ENCODE assay signal across 8 mouse cellular contexts in genomic region chr9:83146446-83147188, GRCm38 (mm10). TPM values are rescaled to one million over a fixed set of nuclear protein-coding genes. Genes with fewer than 3 reads are reported as not detected.
DNase-seq lines count a peak whose midpoint lies in the region; ATAC-seq lines count a peak whose summit lies in the region.

Hmgn3 (minus strand) TSS chr9:83146685.

- no peaks in the 10 kb centered on the region for H3K36me3 ChIP-seq in hindbrain, embryonic 16.5 days (ENCODE audit: control insufficient read depth, insufficient read depth, low read length)

- H3K27me3 ChIP-seq in hindbrain, embryonic 16.5 days (replicated peaks; ENCODE audit: control insufficient read depth, insufficient read depth, low read length) = no peaks in the 10 kb centered on the region

- ATAC-seq in hindbrain, embryonic 16.5 days = peak; percentile 98

- peak within 1 kb of the TSS; percentile 98 for H3K4me2 ChIP-seq in hindbrain, embryonic 16.5 days (ENCODE audit: low read length)

- no peaks in the 10 kb centered on the region for H3K9me3 ChIP-seq in hindbrain, embryonic 16.5 days (ENCODE audit: control insufficient read depth, low read length)

- peak; percentile 85 for DNase-seq in ZHBTc4 (ENCODE audit: low read depth, low spot score)
- DNase-seq in cerebellum, postnatal 4 days (ENCODE audit: low spot score in 2 of 2) = peak; percentile 85 to 89
- DNase-seq in gastrocnemius, adult 8-10 months (ENCODE audit: low spot score in 2 of 2) = peak; percentile 75 to 78
- DNase-seq in layer of hippocampus, postnatal 36 days = peak; percentile 95 to 96
- peak; percentile 83 for DNase-seq in lung, postnatal 14 days
- peak; percentile 50 for DNase-seq in retina, adult 2 months (ENCODE audit: low read depth, low spot score)
- DNase-seq in thymus, postnatal 14 days = peak; percentile 75

- WGBS in hindbrain, embryonic 16.5 days = 8% methylated on average over 27 of the region's 28 CpGs

- peak within 1 kb of the TSS; percentile 83 for H3K4me3 ChIP-seq in hindbrain, embryonic 16.5 days (ENCODE audit: low read length)

- H3K9ac ChIP-seq in hindbrain, embryonic 16.5 days (ENCODE audit: low read depth, low read length) = peak within 1 kb of the TSS; percentile 83

- H3K27ac ChIP-seq in hindbrain, embryonic 16.5 days (ENCODE audit: low read depth, low read length) = peak within 1 kb of the TSS; percentile 87

- H3K4me1 ChIP-seq in hindbrain, embryonic 16.5 days (ENCODE audit: control insufficient read depth, insufficient read depth, low read depth, low read length) = 0 out of 2 replicates have a peak, but pooled peaks cover 3% of the 10 kb centered on the region

RNA-seq across cellular contexts. Expression of gene Hmgn3, which starts in this region (rescaled TPM):
- total RNA-seq in gastrocnemius, adult 8-10 months (2022) = 1 to 10 TPM; 1.6 to 4.0 (median 1.9) TPM
- 171 and 201 TPM in 2 replicates for polyA plus RNA-seq in hindbrain, embryonic 16.5 days (2015; fragmentation: Nextera tagmentation; extraction: Ambion mirVana)
- 10 to 100 TPM; 80.9 to 98.2 TPM for total RNA-seq in layer of hippocampus, postnatal 36 days (2021)

Comparison
In these comparisons a context has a peak if more than half of its experiments do, and no peak if none do; other contexts are left out.
1. Peak in every context shown above with its lines: DNase-seq, ATAC-seq, H3K4me3 ChIP-seq and H3K27ac ChIP-seq.
2. RNA of gene Hmgn3 (total RNA-seq): 80.9 to 98.2 TPM in layer of hippocampus, postnatal 36 days; 1.6 to 4.0 TPM in gastrocnemius, adult 8-10 months; every median in the first group is over 10 times any median in the second.